Mouse (Mus musculus) lung, postnatal 0 days (tissue): ENCODE measurements around the gene Golph3l. TPM values are rescaled to one million over a fixed set of nuclear protein-coding genes. Genes with fewer than 3 reads are reported as not detected.
"Not testable (repeated sequence)": the region's sequence is repeated elsewhere in the genome, so short reads cannot be mapped to it uniquely, and the experiment has no call there.

ENCODE experiments used
- ATAC-seq: fragments of 200-750 bp; cut with Nextera tagmentation; 2 replicates; pipeline ENCODE4 v1.8.0; 2017; ENCODE audit warnings: moderate library complexity
- DNase-seq: peaks from one replicate; pipeline ENCODE4 v3.0.0-alpha.2; 2016; ENCODE audit warnings: low spot score
- H3K27ac ChIP-seq: fragments of 300-500 bp; sonication (generic); 2 replicates; pipeline ENCODE4 v1.5.1; 2014; ENCODE audit warnings: antibody characterized with exemption, mild to moderate bottlenecking, low read length, mixed read lengths
- H3K27me3 ChIP-seq: fragments of 300-500 bp; sonication (generic); replicated peaks from 2 replicates; pipeline ENCODE4 v1.6.1; 2014; ENCODE audit warnings: low read length, mixed read lengths; ENCODE audit not compliant: insufficient read depth
- H3K36me3 ChIP-seq: fragments of 300-500 bp; sonication (generic); 2 replicates; pipeline ENCODE4 v1.6.1; 2014; ENCODE audit warnings: low read length, mixed read lengths; ENCODE audit not compliant: insufficient read depth
- H3K4me1 ChIP-seq: fragments of 300-500 bp; sonication (generic); 2 replicates; pipeline ENCODE4 v1.6.1; 2014; ENCODE audit warnings: antibody characterized with exemption, low read depth, low read length, mixed read lengths; ENCODE audit not compliant: insufficient read depth
- H3K4me2 ChIP-seq: fragments of 300-500 bp; sonication (generic); replicated peaks from 2 replicates; pipeline ENCODE4 v1.6.1; 2014; ENCODE audit warnings: low read depth, mild to moderate bottlenecking, low read length, moderate library complexity, mixed read lengths
- H3K4me3 ChIP-seq: fragments of 300-500 bp; sonication (generic); 2 replicates; pipeline ENCODE4 v1.5.1; 2014; ENCODE audit warnings: low read depth, low read length
- H3K9ac ChIP-seq: fragments of 300-500 bp; sonication (generic); replicated peaks from 2 replicates; pipeline ENCODE4 v1.6.1; 2014; ENCODE audit warnings: low read depth, mild to moderate bottlenecking
- H3K9me3 ChIP-seq: fragments of 300-500 bp; sonication (generic); 2 replicates; pipeline ENCODE4 v1.6.1; 2016; ENCODE audit warnings: low read length, mixed read lengths
- CTCF ChIP-seq: IDR thresholded peaks from 2 replicates; pipeline ENCODE4 v1.5.1; 2016; ENCODE audit warnings: antibody characterized with exemption, mild to moderate bottlenecking
- EP300 ChIP-seq: IDR thresholded peaks from 2 replicates; pipeline ENCODE4 v1.6.1; 2016; ENCODE audit warnings: antibody characterized with exemption, mild to moderate bottlenecking, control low read depth
- WGBS: fragments of 180-500 bp; shearing (Covaris S2); extraction: QIAGEN DNeasy Blood & Tissue Kit; methylation state at CpG from one replicate; pipeline ENCODE4 v1.1.7; 2014; 5-methylcytosine and 5-hydroxymethylcytosine counted together
- polyA plus RNA-seq: library from polyadenylated mRNA; unstranded; fragments of >200 nt; fragmentation: Nextera tagmentation; extraction: Ambion mirVana; gene quantifications from 2 replicates; pipeline ENCODE4 v1.2.1, GENCODE M21; 2015

Golph3l gene
- polyA plus RNA-seq, result 23.1 and 25.3 TPM in 2 replicates

- Histone ChIP-seq H3K9ac (peak within 1 kb of the TSS; percentile 33; the same call in 1 of the 2 replicates), H3K36me3 (peaks cover 3% of the 10 kb centered on the region; the same call in 1 of the 2 replicates), H3K9me3 (no peaks in the 10 kb centered on the region), H3K4me2 (peak within 1 kb of the TSS; percentile 49), H3K4me1 (no peaks in the 10 kb centered on the region), H3K27ac (peak within 1 kb of the TSS; percentile 51; the same call in 1 of the 2 replicates), H3K4me3 (peak within 1 kb of the TSS; percentile 55), H3K27me3 (no peaks in the 10 kb centered on the region)
- WGBS, result under 1% methylated on average over 12 of the region's 12 CpGs
- DNase-seq (peak; percentile 99), ATAC-seq (peak; percentile 100)
- TF ChIP-seq EP300 (no peak; the same call in 1 of the 2 replicates), CTCF (peak; percentile 29)
These were observed at the start of gene Golph3l for GRCm38 (mm10) chr3:95588604-95589086. Golph3l (plus strand) TSS chr3:95588934.

DNA sequence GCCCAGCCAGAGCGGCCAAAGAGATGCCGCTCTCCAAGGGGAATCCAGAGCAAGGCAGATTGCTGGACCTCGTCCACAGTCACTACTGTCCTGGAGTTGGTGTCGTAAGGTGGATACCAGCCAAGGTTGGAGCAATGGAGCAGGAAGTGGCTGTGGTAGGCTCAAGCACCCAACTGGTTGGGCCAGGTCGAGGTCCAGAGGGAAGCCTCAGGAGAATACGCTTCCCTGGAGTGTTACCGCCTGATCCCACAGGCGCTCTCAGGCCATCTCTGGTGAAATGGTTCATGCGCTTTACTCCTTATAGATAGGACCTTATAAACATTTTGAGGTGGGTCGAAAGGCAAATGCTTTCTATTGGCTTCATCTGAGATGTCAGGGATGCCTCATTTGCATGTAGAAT lies 49.8 kb upstream of the Golph3l start:
- DNase-seq (no peak), ATAC-seq (no peak)
- Histone ChIP-seq H3K27me3 (no peaks in the 10 kb centered on the region), H3K4me3 (no peak overlapping the region), H3K9ac (no peak overlapping the region), H3K4me1 (no peaks in the 10 kb centered on the region), H3K4me2 (no peak overlapping the region), H3K36me3 (no peaks in the 10 kb centered on the region), H3K27ac (no peak overlapping the region), H3K9me3 (no peaks in the 10 kb centered on the region)
- WGBS, result 77% methylated on average over 10 of the region's 10 CpGs
- no peak for TF ChIP-seq EP300
- no peak for TF ChIP-seq CTCF

GRCm38 (mm10) chr3:95539837-95540236 lies 48.9 kb upstream of the Golph3l start:
- TF ChIP-seq CTCF (no peak), EP300 (no peak)
- no peaks in the 10 kb centered on the region for H3K4me1 ChIP-seq
- no peak for DNase-seq
- no peak for ATAC-seq
- no peak overlapping the region for H3K4me3 ChIP-seq
- H3K9me3 ChIP-seq, result no peaks in the 10 kb centered on the region
- no peak overlapping the region for H3K4me2 ChIP-seq
- no peak overlapping the region for H3K9ac ChIP-seq
- WGBS, result 89% methylated on average over 4 of the region's 4 CpGs
- H3K36me3 ChIP-seq, result no peaks in the 10 kb centered on the region
- H3K27ac ChIP-seq, result no peak overlapping the region
- H3K27me3 ChIP-seq, result no peaks in the 10 kb centered on the region

DNA sequence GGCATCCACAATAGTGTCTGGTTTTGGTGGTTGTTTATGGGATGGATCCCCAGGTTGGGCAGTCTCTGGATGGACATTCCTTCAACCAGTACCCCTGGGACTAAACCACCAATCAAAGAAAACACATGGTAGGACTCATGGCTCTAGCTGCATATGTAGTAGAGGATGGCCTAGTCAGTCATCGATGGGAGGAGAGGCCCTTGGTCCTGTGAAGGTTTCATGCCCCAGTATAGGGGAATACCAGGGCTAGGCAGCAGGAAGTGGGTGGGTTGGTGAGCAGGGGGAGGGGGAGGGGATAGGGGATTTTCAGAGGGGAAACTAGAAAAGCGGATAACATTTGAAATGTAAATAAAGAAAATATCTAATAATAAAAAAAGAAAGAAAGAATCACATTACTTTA lies 47.5 kb upstream of the Golph3l start:
- not testable (repeated sequence) for H3K27me3 ChIP-seq, H3K9me3 ChIP-seq, H3K27ac ChIP-seq, ATAC-seq, H3K4me3 ChIP-seq, H3K36me3 ChIP-seq, H3K9ac ChIP-seq, DNase-seq, H3K4me1 ChIP-seq, H3K4me2 ChIP-seq
- WGBS, result 52% methylated on average over 2 of the region's 2 CpGs

DNA sequence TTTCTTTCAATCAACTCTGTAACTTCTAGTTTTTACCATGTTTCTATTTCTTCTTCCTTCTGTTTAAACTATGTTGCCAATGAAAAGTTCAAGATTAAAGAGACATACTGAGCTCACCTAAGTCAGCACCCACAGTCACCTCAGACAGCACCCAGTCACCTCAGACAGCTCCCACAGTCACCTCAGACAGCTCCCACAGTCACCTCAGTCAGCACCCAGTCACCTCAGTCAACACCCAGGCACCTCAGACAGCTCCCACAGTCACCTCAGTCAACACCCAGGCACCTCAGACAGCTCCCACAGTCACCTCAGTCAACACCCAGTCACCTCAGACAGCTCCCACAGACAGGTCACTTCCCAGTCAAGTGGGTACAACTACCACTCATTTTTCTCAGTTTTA lies 46.6 kb upstream of the Golph3l start:
- TF ChIP-seq EP300 (no peak), CTCF (no peak)
- H3K4me2 ChIP-seq, result no peak overlapping the region
- H3K9me3 ChIP-seq, result no peaks in the 10 kb centered on the region
- DNase-seq (no peak), ATAC-seq (no peak)
- no peaks in the 10 kb centered on the region for H3K27me3 ChIP-seq
- H3K27ac ChIP-seq, result no peak overlapping the region
- H3K9ac ChIP-seq, result no peak overlapping the region
- no peak overlapping the region for H3K4me3 ChIP-seq
- H3K4me1 ChIP-seq, result no peaks in the 10 kb centered on the region
- no peaks in the 10 kb centered on the region for H3K36me3 ChIP-seq

GRCm38 (mm10) chr3:95542981-95543380 lies 45.8 kb upstream of the Golph3l start:
- no peak overlapping the region for H3K27ac ChIP-seq
- TF ChIP-seq EP300 (no peak), CTCF (no peak)
- no peaks in the 10 kb centered on the region for H3K36me3 ChIP-seq
- 46% methylated on average over 7 of the region's 7 CpGs for WGBS
- no peaks in the 10 kb centered on the region for H3K27me3 ChIP-seq
- no peak overlapping the region for H3K4me2 ChIP-seq
- no peak overlapping the region for H3K4me3 ChIP-seq
- DNase-seq (no peak), ATAC-seq (no peak)
- H3K4me1 ChIP-seq, result no peaks in the 10 kb centered on the region
- H3K9ac ChIP-seq, result no peak overlapping the region
- H3K9me3 ChIP-seq, result no peaks in the 10 kb centered on the region

DNA sequence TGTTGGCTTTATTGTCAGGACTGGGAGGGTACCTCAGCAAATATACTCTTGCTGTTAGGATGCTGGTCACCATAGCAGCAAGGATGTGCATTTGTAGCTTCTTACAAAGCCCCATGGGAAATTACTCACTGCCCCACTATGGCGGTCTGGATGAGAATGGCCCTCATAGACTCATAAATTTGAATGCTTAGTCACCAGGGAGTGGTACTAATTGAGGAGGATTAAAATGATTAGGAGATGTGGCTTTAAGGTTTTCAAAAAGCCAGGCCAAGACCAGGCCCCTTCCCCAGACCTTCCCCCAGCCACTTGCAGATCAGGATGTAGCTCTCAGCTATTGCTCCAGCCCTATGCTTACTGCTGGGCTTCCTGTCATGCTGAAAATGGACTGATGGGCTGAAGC lies 38.6 kb upstream of the Golph3l start:
- Histone ChIP-seq H3K4me1 (no peaks in the 10 kb centered on the region), H3K4me3 (no peak overlapping the region), H3K27me3 (no peaks in the 10 kb centered on the region), H3K27ac (no peak overlapping the region), H3K36me3 (no peaks in the 10 kb centered on the region), H3K9me3 (no peaks in the 10 kb centered on the region), H3K4me2 (no peak overlapping the region), H3K9ac (no peak overlapping the region)
- ATAC-seq (no peak), DNase-seq (no peak)
- TF ChIP-seq EP300, result no peak
- TF ChIP-seq CTCF, result no peak
- 93% methylated on average over 1 of the region's 1 CpGs for WGBS
